ENCODE assay signal across 13 mouse cellular contexts in the genomic region with DNA sequence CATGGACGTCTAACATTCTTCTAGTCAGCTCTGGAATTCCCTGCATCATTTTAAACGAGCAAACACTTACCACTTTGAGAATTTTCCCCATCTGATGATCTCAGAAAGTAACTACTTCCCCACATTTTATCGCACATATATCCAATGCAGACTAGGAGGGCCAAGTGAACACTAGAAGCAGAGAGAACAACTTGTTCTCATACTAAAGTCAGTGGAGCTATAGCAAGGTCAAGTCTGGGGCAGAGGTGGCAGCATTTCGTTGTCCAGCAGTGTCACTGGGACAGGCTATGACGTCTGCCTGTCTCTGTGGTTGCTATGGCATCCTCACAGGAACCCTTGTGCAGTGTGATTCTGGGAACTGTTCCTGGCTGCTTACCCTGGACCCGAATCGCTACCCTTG. TPM values are rescaled to one million over a fixed set of nuclear protein-coding genes. Genes with fewer than 3 reads are reported as not detected.
DNase-seq lines count a peak whose midpoint lies in the region; ATAC-seq and TF ChIP-seq lines count a peak whose summit lies in the region.
"Had no signal": no experiment of that assay in that cellular context is flagged by ENCODE, and none has a peak within 500 bp of the region (broad histone marks: within the 10 kb centered on the region; RNA-seq: fewer than 3 reads in every experiment).

No protein-coding gene starts in this region.

- no peak overlapping the region for H3K4me2 ChIP-seq in hindbrain, postnatal 0 days (ENCODE audit: low read depth, low read length)
- H3K4me2 ChIP-seq: midbrain, embryonic 15.5 days had no signal

- H3K36me3 ChIP-seq in heart, adult 2 months (ENCODE audit: control insufficient read depth, insufficient read depth, low read length), result peaks cover 13% of the 10 kb centered on the region
- no peaks in the 10 kb centered on the region for H3K36me3 ChIP-seq in hindbrain, postnatal 0 days (ENCODE audit: insufficient read depth, low read length)
- H3K36me3 ChIP-seq: embryonic facial prominence, embryonic 10.5 days; forebrain, embryonic 10.5 days; midbrain, embryonic 15.5 days had no signal

- no peak for TF ChIP-seq EP300 in heart, adult 2 months (IDR thresholded peaks at IDR 0.05; ENCODE audit: insufficient read depth, low read depth, low read length)

- H3K9ac ChIP-seq in heart, adult 2 months (ENCODE audit: low read depth, low read length), result no peak overlapping the region
- H3K9ac ChIP-seq in hindbrain, postnatal 0 days (replicated peaks; ENCODE audit: low read length), result no peak overlapping the region
- H3K9ac ChIP-seq: midbrain, embryonic 15.5 days had no signal

- H3K4me1 ChIP-seq in heart, adult 2 months (ENCODE audit: control insufficient read depth, insufficient read depth, low read length), result peaks cover 18% of the 10 kb centered on the region
- no peaks in the 10 kb centered on the region for H3K4me1 ChIP-seq in hindbrain, postnatal 0 days (ENCODE audit: insufficient read depth, low read length)

- WGBS in heart, adult 2 months, result 45% methylated on average over 7 of the region's 7 CpGs
- 43% methylated on average over 7 of the region's 7 CpGs for WGBS in hindbrain, postnatal 0 days

- H3K27ac ChIP-seq in heart, adult 2 months, result peak overlapping the region; percentile 30
- peak overlapping the region; percentile 11; the same call in 1 of the 2 replicates for H3K27ac ChIP-seq in hindbrain, postnatal 0 days
- H3K27ac ChIP-seq: embryonic facial prominence, embryonic 10.5 days; forebrain, embryonic 10.5 days; midbrain, embryonic 15.5 days had no signal

- ATAC-seq in hindbrain, postnatal 0 days, result no peak
- no peak for ATAC-seq in megakaryocyte-erythroid progenitor cell, adult 5-6 weeks (replicated peaks; ENCODE audit: low FRiP score, low TSS enrichment, poor library complexity, severe bottlenecking)
- ATAC-seq: intestine, embryonic 16.5 days; midbrain, embryonic 15.5 days had no signal

- no peak for TF ChIP-seq CTCF in heart, adult 2 months (IDR thresholded peaks at IDR 0.05)
- TF ChIP-seq CTCF in hindbrain, postnatal 0 days (IDR thresholded peaks at IDR 0.05; ENCODE audit: low read depth), result no peak

- DNase-seq in heart, adult 2 months, result peak in 1 of 2 experiments; percentile 30
- DNase-seq in heart, postnatal 36 days, result no peak
- DNase-seq in 416B (ENCODE audit: low read depth), result peak; percentile 54
- DNase-seq in adrenal gland, postnatal 36 days, result peak; percentile 34
- DNase-seq in hindbrain, postnatal 0 days (ENCODE audit: low spot score), result no peak
- DNase-seq in cerebellum, postnatal 4 days (ENCODE audit: low spot score in 2 of 2), result no peak
- DNase-seq in left cerebral cortex, adult 9 months (ENCODE audit: low spot score in 2 of 2), result no peak
- DNase-seq: gastrocnemius, postnatal 10 days had no signal

- peaks cover 8% of the 10 kb centered on the region for H3K79me2 ChIP-seq in heart, adult 2 months (replicated peaks; ENCODE audit: control insufficient read depth, insufficient read depth, low read length)

- no peaks in the 10 kb centered on the region for H3K9me3 ChIP-seq in hindbrain, postnatal 0 days (ENCODE audit: low read length)
- H3K9me3 ChIP-seq: embryonic facial prominence, embryonic 10.5 days; forebrain, embryonic 10.5 days; midbrain, embryonic 15.5 days had no signal

- TF ChIP-seq POLR2A in heart, adult 2 months (IDR thresholded peaks at IDR 0.05; ENCODE audit: insufficient read depth, low read depth, low read length), result no peak

- H3K27me3 ChIP-seq in heart, adult 2 months (ENCODE audit: control insufficient read depth, insufficient read depth, low read length), result no peaks in the 10 kb centered on the region
- H3K27me3 ChIP-seq in hindbrain, postnatal 0 days (ENCODE audit: insufficient read depth, low read length), result no peaks in the 10 kb centered on the region
- H3K27me3 ChIP-seq: midbrain, embryonic 15.5 days had no signal

- intact Hi-C loops in heart, adult 2 months (cut with DNase I), result loop anchor here (5.0 kb wide), 1 partner anchor 36 kb away; a partner anchor contains a TSS
- intact Hi-C loops in heart, postnatal 36 days (cut with DNase I), result no loop called here

- H3K4me3 ChIP-seq in heart, adult 2 months, result no peak overlapping the region
- no peak overlapping the region for H3K4me3 ChIP-seq in hindbrain, postnatal 0 days (ENCODE audit: low read length)
- H3K4me3 ChIP-seq: embryonic facial prominence, embryonic 10.5 days; forebrain, embryonic 10.5 days; midbrain, embryonic 15.5 days had no signal

RNA-seq across cellular contexts. Expression of a gene that starts 36.9 kb away (rescaled TPM):
- total RNA-seq in heart, adult 2 months (2021), result 10 to 100 TPM; 14.2 to 17.0 TPM
- 13.4 and 26.0 TPM in 2 replicates for polyA plus RNA-seq in heart, adult 2 months (2012; rRNA removed)
- 10 to 100 TPM; 16.2 to 17.7 TPM for total RNA-seq in heart, postnatal 36 days (2021)
- total RNA-seq in adrenal gland, postnatal 36 days (2021), result 10 to 100 TPM; 26.5 to 28.4 TPM
- 18.9 and 19.3 TPM in 2 replicates for total RNA-seq in hindbrain, postnatal 0 days (2014; rRNA removed)
- 19.1 and 19.4 TPM in 2 replicates for polyA plus RNA-seq in hindbrain, postnatal 0 days (2015; fragmentation: Nextera tagmentation; extraction: Ambion mirVana)
- total RNA-seq in megakaryocyte-erythroid progenitor cell, adult 5-6 weeks (2014; fragmentation: Nextera tagmentation), result 20.7 and 22.7 TPM in 2 replicates
- total RNA-seq in megakaryocyte-erythroid progenitor cell, adult 5-6 weeks (2017), result 9.6 and 22.9 TPM in 2 replicates

RNA-seq across cellular contexts. Expression of a gene that starts 47.8 kb away (rescaled TPM):
- 100 to 1,000 TPM; 123 to 129 TPM for total RNA-seq in heart, adult 2 months (2021)
- polyA plus RNA-seq in heart, adult 2 months (2012; rRNA removed), result 50.4 and 93.0 TPM in 2 replicates
- total RNA-seq in heart, postnatal 36 days (2021), result 100 to 1,000 TPM; 132 to 137 TPM
- 100 to 1,000 TPM; 254 to 257 TPM for total RNA-seq in adrenal gland, postnatal 36 days (2021)
- 234 and 266 TPM in 2 replicates for total RNA-seq in hindbrain, postnatal 0 days (2014; rRNA removed)
- polyA plus RNA-seq in hindbrain, postnatal 0 days (2015; fragmentation: Nextera tagmentation; extraction: Ambion mirVana), result 216 and 219 TPM in 2 replicates
- 545 and 559 TPM in 2 replicates for total RNA-seq in megakaryocyte-erythroid progenitor cell, adult 5-6 weeks (2014; fragmentation: Nextera tagmentation)
- 707 and 779 TPM in 2 replicates for total RNA-seq in megakaryocyte-erythroid progenitor cell, adult 5-6 weeks (2017)

Comparison
In these comparisons a context has a peak if more than half of its experiments do, and no peak if none do; other contexts are left out.
1. DNase-seq: peak in 416B (single experiment) and adrenal gland, postnatal 36 days (2 of 2); none in heart, postnatal 36 days (0 of 2), hindbrain, postnatal 0 days (single experiment), cerebellum, postnatal 4 days (0 of 2) and left cerebral cortex, adult 9 months (0 of 2).